8 mouse cellular contexts compared by ENCODE assay signal in genomic region chr19:24166516-24167091, GRCm38 (mm10). TPM values are rescaled to one million over a fixed set of nuclear protein-coding genes. Genes with fewer than 3 reads are reported as not detected.
DNase-seq lines count a peak whose midpoint lies in the region; ATAC-seq and TF ChIP-seq lines count a peak whose summit lies in the region.

No protein-coding gene starts in this region.

- H3K27ac ChIP-seq in layer of hippocampus, adult 2 months: peak overlapping the region; percentile 78
- H3K27ac ChIP-seq in embryonic facial prominence, embryonic 12.5 days: no peak overlapping the region
- H3K27ac ChIP-seq in limb, embryonic 11.5 days (replicated peaks; ENCODE audit: low read depth, low read length): no peak overlapping the region
- no peak overlapping the region for H3K27ac ChIP-seq in midbrain, embryonic 12.5 days (replicated peaks)

- no peaks in the 10 kb centered on the region for H3K9me3 ChIP-seq in embryonic facial prominence, embryonic 12.5 days
- no peaks in the 10 kb centered on the region for H3K9me3 ChIP-seq in limb, embryonic 11.5 days (ENCODE audit: control insufficient read depth, low read length)
- H3K9me3 ChIP-seq in midbrain, embryonic 12.5 days: no peaks in the 10 kb centered on the region

- no peak for DNase-seq in layer of hippocampus, adult 2 months (ENCODE audit: low spot score in 2 of 2)
- no peak for DNase-seq in layer of hippocampus, adult 18-20 months (ENCODE audit: low spot score in 2 of 2)
- peak; percentile 47 for DNase-seq in heart, postnatal 4 days
- DNase-seq in limb, embryonic 11.5 days (ENCODE audit: low spot score): peak; percentile 60
- DNase-seq in thymus, adult 18-20 months: peak; percentile 19 to 24
- DNase-seq in right cerebral cortex, adult 18-20 months: no peak

- H3K4me1 ChIP-seq in embryonic facial prominence, embryonic 12.5 days: peaks cover 9% of the 10 kb centered on the region; the same call in 1 of the 2 replicates
- peaks cover 20% of the 10 kb centered on the region for H3K4me1 ChIP-seq in limb, embryonic 11.5 days (ENCODE audit: control insufficient read depth, insufficient read depth, low read length)
- H3K4me1 ChIP-seq in midbrain, embryonic 12.5 days: peaks cover 21% of the 10 kb centered on the region

- H3K4me3 ChIP-seq in layer of hippocampus, adult 2 months: no peak overlapping the region; the same call in 1 of the 2 replicates
- H3K4me3 ChIP-seq in embryonic facial prominence, embryonic 12.5 days: no peak overlapping the region
- H3K4me3 ChIP-seq in limb, embryonic 11.5 days (ENCODE audit: low read depth, low read length): no peak overlapping the region
- H3K4me3 ChIP-seq in midbrain, embryonic 12.5 days: no peak overlapping the region

- WGBS in embryonic facial prominence, embryonic 12.5 days: 13% methylated on average over 17 of the region's 17 CpGs
- WGBS in limb, embryonic 11.5 days: 18% methylated on average over 17 of the region's 17 CpGs
- 12% methylated on average over 17 of the region's 17 CpGs for WGBS in midbrain, embryonic 12.5 days

- H3K27me3 ChIP-seq in embryonic facial prominence, embryonic 12.5 days: no peaks in the 10 kb centered on the region
- no peaks in the 10 kb centered on the region for H3K27me3 ChIP-seq in limb, embryonic 11.5 days (ENCODE audit: control insufficient read depth, insufficient read depth, low read length)
- H3K27me3 ChIP-seq in midbrain, embryonic 12.5 days: peaks cover 9% of the 10 kb centered on the region; the same call in 1 of the 2 replicates

- no peak for TF ChIP-seq CTCF in layer of hippocampus, adult 2 months (conservative IDR thresholded peaks at IDR 0.05)

- H3K4me2 ChIP-seq in embryonic facial prominence, embryonic 12.5 days (replicated peaks): peak overlapping the region; percentile 29
- peak overlapping the region; percentile 33 for H3K4me2 ChIP-seq in limb, embryonic 11.5 days (ENCODE audit: low read depth, severe bottlenecking)
- H3K4me2 ChIP-seq in midbrain, embryonic 12.5 days (replicated peaks): peak overlapping the region; percentile 35

- no peaks in the 10 kb centered on the region for H3K36me3 ChIP-seq in embryonic facial prominence, embryonic 12.5 days
- H3K36me3 ChIP-seq in limb, embryonic 11.5 days (ENCODE audit: control insufficient read depth, insufficient read depth, low read length): no peaks in the 10 kb centered on the region
- H3K36me3 ChIP-seq in midbrain, embryonic 12.5 days: no peaks in the 10 kb centered on the region

- no peak for ATAC-seq in embryonic facial prominence, embryonic 12.5 days (ENCODE audit: insufficient number of reproducible peaks, insufficient read depth, low FRiP score, low TSS enrichment)
- peak; percentile 76; the same call in 1 of the 2 replicates for ATAC-seq in limb, embryonic 11.5 days (ENCODE audit: insufficient number of reproducible peaks, low FRiP score, low TSS enrichment, low read depth)
- peak; percentile 63; the same call in 1 of the 2 replicates for ATAC-seq in midbrain, embryonic 12.5 days (ENCODE audit: low FRiP score, low read depth)

- peak overlapping the region; percentile 5; the same call in 1 of the 2 replicates for H3K9ac ChIP-seq in embryonic facial prominence, embryonic 12.5 days
- 0 out of 2 replicates have a peak overlapping the region, but pooled peaks have one; percentile 19 for H3K9ac ChIP-seq in limb, embryonic 11.5 days (ENCODE audit: low read length)
- H3K9ac ChIP-seq in midbrain, embryonic 12.5 days (replicated peaks): no peak overlapping the region

RNA-seq across cellular contexts. Expression of gene Tjp2, which starts 58.2 kb away (rescaled TPM):
- 10 to 100 TPM; 17.6 to 20.3 TPM for total RNA-seq in layer of hippocampus, adult 2 months (2021)
- 10 to 100 TPM; 21.8 to 23.2 TPM for total RNA-seq in layer of hippocampus, adult 18-20 months (2021)
- 26.0 and 26.6 TPM in 2 replicates for polyA plus RNA-seq in embryonic facial prominence, embryonic 12.5 days (2016; fragmentation: Nextera tagmentation; extraction: Ambion mirVana)
- total RNA-seq in heart, postnatal 4 days (2021): 10 to 100 TPM; 36.9 to 37.7 TPM
- polyA plus RNA-seq in limb, embryonic 11.5 days (2014; fragmentation: Nextera tagmentation; extraction: Ambion mirVana): 26.9 and 30.2 TPM in 2 replicates
- 28.0 and 33.6 TPM in 2 replicates for polyA plus RNA-seq in midbrain, embryonic 12.5 days (2016; fragmentation: Nextera tagmentation; extraction: Ambion mirVana)

Comparison
In these comparisons a context has a peak if more than half of its experiments do, and no peak if none do; other contexts are left out.
1. DNase-seq: peak in heart, postnatal 4 days (single experiment), limb, embryonic 11.5 days (single experiment) and thymus, adult 18-20 months (2 of 2); none in layer of hippocampus, adult 2 months (0 of 2), layer of hippocampus, adult 18-20 months (0 of 2) and right cerebral cortex, adult 18-20 months (single experiment).
2. Peak in every context shown above with its lines, with median percentiles within 50 percentile points of each other: H3K4me2 ChIP-seq.